Mouse (Mus musculus) central nervous system, embryonic 14 days (tissue): ENCODE measurements around the gene B3gnt2. TPM values are rescaled to one million over a fixed set of nuclear protein-coding genes. Genes with fewer than 3 reads are reported as not detected.

Experiments
- polyA plus RNA-seq: library from polyadenylated mRNA; depleted of rRNA; stranded (reverse); fragments of >200 nt; gene quantifications from 2 replicates; pipeline ENCODE4 v1.2.3, GENCODE M21; 2012; rRNA removed

The B3gnt2 gene
- polyA plus RNA-seq = 2.7 and 3.3 TPM in 2 replicates

DNA sequence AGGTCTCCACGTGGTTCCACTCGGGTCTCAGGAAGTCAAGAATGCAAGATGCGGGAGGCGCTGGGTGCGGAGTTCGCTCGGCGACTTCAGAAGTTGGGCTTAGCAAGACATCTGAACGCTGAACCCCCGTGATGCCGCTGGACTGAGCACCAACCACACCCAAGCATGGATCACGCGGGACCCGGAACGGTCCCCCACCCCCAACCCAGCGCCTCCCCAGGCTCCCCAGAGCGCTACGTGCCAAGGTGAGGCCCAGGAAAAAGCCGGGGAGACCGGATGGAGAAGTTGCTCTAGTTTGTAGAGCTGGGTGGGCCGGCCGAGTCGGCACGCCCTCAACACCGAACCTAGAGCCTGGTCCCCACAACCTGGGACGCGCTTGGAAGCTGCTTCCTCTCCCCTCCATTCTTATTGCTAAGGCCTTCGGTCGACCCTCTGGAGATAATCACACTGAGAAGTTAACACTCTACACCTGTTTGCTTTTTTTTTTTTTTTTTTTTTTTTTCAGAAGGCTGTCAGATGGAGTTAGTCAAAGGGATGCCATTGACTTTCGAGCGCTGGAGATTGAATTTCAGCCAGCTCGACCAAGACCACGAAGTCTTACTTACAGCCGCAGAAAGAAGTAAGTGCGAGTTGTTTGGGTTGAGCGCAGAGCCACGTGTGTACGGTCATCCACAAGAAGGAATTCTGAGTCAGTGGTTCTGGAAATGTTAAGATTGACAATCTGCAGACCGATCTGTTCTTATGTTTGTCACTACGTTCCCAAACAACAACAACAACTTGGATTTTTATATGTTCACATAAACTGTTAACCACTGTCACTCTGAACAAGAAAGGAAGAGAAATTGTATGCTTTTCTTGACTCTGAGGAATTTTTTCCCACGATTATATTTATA lies at the start of gene B3gnt2:
TSS of gene B3gnt2 (minus strand) at position 627 of the 893 bp plus-strand sequence.

Other genes with a start within 250 kb of the B3gnt2 start
- 18.1 and 19.1 TPM in 2 replicates for gene Zrsr1, start 111.0 kb upstream of the B3gnt2 start, polyA plus RNA-seq
- 0.97 and 1.1 TPM in 2 replicates for gene Gm28048, start 121.1 kb upstream of the B3gnt2 start, polyA plus RNA-seq
- gene Commd1, start 121.4 kb upstream of the B3gnt2 start, polyA plus RNA-seq = 76.5 and 83.5 TPM in 2 replicates
- 165 and 248 TPM in 2 replicates for gene Cct4, start 129.6 kb upstream of the B3gnt2 start, polyA plus RNA-seq
- 5.0 and 5.9 TPM in 2 replicates for gene Fam161a, start 146.6 kb upstream of the B3gnt2 start, polyA plus RNA-seq